Mouse (Mus musculus): ENCODE data around the gene Zfp574. TPM values are rescaled to one million over a fixed set of nuclear protein-coding genes. Genes with fewer than 3 reads are reported as not detected.

Zfp574 gene
- polyA plus RNA-seq, 1 experiment from 2014 or later = 30.0 TPM

DNA sequence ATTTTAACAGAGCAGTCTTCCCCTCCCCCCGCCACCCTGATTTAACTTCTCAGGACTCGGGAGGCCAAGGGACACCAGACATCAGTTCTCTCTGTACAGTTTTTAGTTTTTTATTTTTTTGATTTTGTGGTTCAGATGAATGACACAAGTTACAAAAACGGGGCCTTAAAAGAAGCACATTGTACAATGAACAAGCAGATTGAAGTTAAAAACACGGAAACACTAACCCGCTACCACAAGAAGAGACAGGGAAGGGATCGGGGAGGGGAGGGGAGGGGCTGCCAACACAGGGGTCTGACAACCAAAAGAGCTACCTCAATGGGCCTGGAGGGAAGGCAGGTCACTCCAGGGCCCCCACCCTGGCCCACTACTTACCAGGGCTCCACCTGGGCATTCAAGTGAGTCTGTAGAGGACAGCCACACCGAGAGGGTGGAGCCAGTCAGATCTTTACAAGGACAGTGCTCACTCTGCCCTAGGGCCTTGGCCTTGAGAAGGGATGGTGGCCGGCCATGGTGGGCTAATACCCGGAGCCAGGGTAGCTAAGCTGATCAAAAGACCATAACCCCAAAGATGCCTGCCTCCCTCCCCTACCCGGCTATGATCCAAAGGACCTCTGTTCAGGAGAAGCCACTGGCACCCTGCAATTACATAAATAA, 15.0 kb downstream of the Zfp574 start:
- TF ChIP-seq CTCF (IDR thresholded peaks at IDR 0.05) = no peak
- POLR2A ChIA-PET = no interaction called here
- no peak for DNase-seq (ENCODE audit: low read depth, low spot score)
- ATAC-seq = no peak
- in situ Hi-C loops (cut with MboI; ENCODE audit: low pct_unique_long_range_greater_than_20kb) = no loop called here
- H3K27me3 ChIP-seq = no peaks in the 10 kb centered on the region
- CTCF ChIA-PET = interaction anchor here (1.2 to 1.3 kb wide), 2 partner anchors 9 to 101 kb away, joined by 4 read pairs; no protein-coding TSS in a partner anchor

DNA sequence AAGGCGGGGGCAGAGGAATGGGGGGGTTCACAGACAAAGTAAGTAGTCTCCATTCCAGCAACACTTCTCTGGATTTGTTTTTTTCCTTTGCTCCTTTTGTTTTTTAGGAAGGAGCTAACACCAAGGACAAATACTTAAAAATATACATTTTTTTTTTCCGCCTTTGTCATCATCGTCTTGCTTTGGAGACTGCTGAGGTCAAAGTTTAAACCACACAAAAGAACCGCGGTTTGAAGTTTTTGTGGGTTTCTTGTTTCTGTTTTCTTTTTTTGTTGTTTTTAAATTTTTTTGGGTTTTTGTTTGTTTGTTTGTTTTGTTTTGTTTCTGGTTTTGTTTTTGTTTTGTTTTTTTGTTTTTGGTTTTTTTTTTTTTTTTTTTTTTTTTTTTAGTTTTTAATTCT, 15.6 kb downstream of the Zfp574 start:
- no peak for DNase-seq (ENCODE audit: low read depth, low spot score)
- in situ Hi-C loops (cut with MboI; ENCODE audit: low pct_unique_long_range_greater_than_20kb) = no loop called here
- no peaks in the 10 kb centered on the region for H3K27me3 ChIP-seq
- ChIA-PET CTCF (interaction anchor here (1.3 kb wide), 1 partner anchor 100 kb away, joined by 4 read pairs; no protein-coding TSS in a partner anchor), POLR2A (no interaction called here)
- no peak for ATAC-seq
- TF ChIP-seq CTCF (IDR thresholded peaks at IDR 0.05) = no peak

DNA sequence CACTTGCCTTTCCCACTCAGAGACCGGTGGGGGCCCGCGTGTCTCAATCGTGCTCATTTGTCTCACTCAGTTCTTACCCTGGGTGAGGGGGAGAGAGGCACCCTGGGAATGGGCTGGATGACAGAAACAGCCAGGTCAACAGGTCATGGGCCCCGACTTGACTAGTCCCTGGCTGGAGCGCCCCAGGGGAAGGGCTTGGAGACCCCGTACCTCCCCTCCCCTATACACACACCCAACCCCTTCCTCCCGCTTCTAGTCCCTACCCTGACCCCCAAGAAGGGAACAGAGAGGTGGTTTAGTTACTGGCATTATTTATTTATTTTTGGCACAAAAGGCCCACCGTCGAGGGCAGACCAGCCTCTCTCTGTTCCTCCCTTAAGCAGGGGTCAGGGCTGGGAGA, 16.2 kb downstream of the Zfp574 start:
- ATAC-seq (no peak), DNase-seq (ENCODE audit: low read depth, low spot score) (no peak)
- ChIA-PET CTCF (no interaction called here), POLR2A (no interaction called here)
- no peaks in the 10 kb centered on the region for H3K27me3 ChIP-seq
- TF ChIP-seq CTCF (IDR thresholded peaks at IDR 0.05) = no peak
- in situ Hi-C loops (cut with MboI; ENCODE audit: low pct_unique_long_range_greater_than_20kb) = no loop called here

DNA sequence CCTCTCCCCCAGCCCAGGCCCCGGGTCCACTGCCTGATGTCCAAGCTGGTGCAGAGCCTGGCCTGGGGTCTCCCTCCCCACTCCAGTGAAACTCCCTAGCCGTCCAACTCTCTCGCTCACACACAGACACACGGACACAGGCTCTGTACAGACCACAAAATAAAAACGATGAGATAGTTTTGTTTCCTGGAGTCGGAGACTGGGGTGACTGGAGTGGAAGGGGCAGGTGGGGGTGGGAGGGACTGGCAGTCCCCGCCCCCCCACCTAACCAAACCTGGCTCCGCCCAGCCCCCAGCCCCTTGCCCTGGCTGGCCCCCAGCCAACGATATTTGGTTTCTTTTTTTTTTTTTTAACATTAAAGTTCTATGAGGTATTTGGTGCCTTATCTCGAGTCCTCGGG, 16.6 kb downstream of the Zfp574 start:
- ChIA-PET POLR2A (no interaction called here), CTCF (no interaction called here)
- no peaks in the 10 kb centered on the region for H3K27me3 ChIP-seq
- DNase-seq (ENCODE audit: low read depth, low spot score) (no peak), ATAC-seq (no peak)
- TF ChIP-seq CTCF (IDR thresholded peaks at IDR 0.05) = no peak
- in situ Hi-C loops (cut with MboI; ENCODE audit: low pct_unique_long_range_greater_than_20kb) = no loop called here

DNA sequence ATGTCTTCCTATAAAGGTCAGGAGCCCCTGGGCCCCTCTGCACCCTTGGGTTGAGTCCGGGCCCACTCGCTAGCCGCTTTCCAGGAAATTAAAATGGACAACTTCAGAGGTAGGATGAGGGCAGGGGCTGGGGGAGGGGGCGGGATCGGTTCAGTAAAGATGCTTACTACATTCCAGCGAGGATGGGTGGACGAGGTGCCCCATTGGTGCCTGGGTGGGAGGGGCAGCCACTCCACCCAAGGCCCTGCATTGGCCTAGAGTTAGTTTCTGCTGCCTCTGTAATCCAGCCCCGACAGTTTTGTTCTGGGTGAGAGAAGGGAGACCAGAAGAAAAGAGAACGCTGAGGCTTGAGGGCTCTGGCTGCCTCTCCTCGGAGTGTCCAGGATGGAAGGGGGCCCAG, 17.5 kb downstream of the Zfp574 start:
- no peak for ATAC-seq

DNA sequence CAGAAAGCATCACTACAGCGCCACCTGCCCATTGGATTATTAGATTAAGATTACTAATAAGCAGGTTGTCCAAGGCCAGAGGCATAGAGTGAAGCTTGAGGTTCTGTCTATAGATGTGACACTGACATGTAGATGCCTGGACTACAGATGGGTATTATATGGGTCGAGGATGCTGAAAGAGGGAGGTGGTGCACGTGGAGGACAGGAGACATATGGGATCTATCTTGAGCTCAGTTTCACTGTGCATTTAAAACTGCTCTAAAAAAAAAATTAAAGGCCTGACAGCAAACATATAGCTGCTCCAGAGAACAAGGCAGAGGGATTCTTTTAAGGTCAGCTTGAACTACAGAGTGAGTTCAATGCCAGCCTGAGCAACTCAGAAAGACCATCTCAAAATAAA, 25.8 kb downstream of the Zfp574 start:
- no peak for DNase-seq (ENCODE audit: low read depth, low spot score)
- no peak for TF ChIP-seq CTCF (IDR thresholded peaks at IDR 0.05)
- H3K27me3 ChIP-seq = peaks cover 16% of the 10 kb centered on the region
- in situ Hi-C loops (cut with MboI; ENCODE audit: low pct_unique_long_range_greater_than_20kb) = no loop called here
- no peak for ATAC-seq
- CTCF ChIA-PET = no interaction called here
- POLR2A ChIA-PET = interaction anchor here (1.3 kb wide), 1 partner anchor 16 kb away, joined by 4 read pairs; no protein-coding TSS in a partner anchor

More for the DNA sequence above, 17.5 kb downstream of the Zfp574 start:
- no peaks in the 10 kb centered on the region for H3K27me3 ChIP-seq
- DNase-seq (ENCODE audit: low read depth, low spot score) = no peak
- TF ChIP-seq CTCF (IDR thresholded peaks at IDR 0.05) = no peak
- ChIA-PET CTCF (no interaction called here), POLR2A (no interaction called here)
- in situ Hi-C loops (cut with MboI; ENCODE audit: low pct_unique_long_range_greater_than_20kb) = no loop called here

DNA sequence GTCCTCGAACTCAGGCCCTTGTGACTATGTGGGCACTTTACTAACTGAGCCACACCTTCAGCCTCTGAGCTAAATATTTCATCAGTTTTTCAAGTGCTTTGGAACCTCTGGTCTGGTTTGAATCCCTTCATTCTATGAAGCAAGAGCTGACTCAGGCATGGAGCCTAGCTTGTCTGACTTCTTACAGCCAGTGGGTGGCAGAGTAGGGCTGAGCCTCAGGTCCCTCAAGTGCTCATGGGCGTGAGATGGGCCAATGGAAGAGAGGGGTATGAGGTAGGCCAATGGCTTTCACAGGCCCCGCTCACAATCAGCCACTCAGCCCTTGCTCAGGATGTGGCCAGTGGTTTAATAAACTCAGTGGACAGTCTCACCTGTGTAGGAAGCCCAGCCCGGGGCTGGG, 27.2 kb downstream of the Zfp574 start:
- ChIA-PET POLR2A (no interaction called here), CTCF (no interaction called here)
- in situ Hi-C loops (cut with MboI; ENCODE audit: low pct_unique_long_range_greater_than_20kb) = no loop called here
- TF ChIP-seq CTCF (IDR thresholded peaks at IDR 0.05) = no peak
- no peak for DNase-seq (ENCODE audit: low read depth, low spot score)
- ATAC-seq = no peak
- peaks cover 20% of the 10 kb centered on the region for H3K27me3 ChIP-seq

DNA sequence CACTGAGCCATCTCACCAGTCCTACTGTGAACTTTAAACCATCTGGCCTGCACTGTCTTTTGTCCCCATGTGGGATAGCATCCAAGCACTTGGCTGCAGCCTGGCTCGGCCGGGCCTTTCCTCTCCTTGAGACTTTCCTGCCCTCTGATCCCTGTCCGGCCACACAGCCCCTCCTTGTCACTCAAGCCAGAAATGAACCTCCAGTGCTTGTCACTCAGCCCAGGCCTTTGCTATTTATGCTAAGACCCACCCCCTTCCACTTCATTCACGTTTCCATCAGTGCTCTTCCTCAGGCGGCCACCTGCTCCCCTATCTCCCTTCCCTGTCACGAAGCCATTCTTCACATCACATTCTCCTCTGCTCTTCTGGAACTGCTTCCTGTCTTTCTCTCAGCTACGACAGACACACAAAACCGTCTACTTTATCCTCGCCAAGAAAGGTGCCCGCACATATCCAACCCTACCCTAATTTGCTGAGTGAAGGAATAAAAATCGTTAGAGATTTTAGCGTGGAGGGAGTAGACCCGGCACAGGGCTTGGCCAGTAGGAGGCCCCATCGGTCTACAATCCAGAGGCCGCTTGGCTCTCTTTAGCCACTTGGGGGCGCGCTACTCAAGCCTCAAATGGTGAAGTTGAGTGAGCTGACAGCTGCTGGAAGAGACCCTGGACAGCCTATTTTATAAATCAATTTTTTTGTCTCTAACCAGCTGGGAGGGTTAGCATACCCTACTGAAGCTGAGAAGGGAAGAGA, 33.2 kb downstream of the Zfp574 start:
- POLR2A ChIA-PET = no interaction called here
- in situ Hi-C loops (cut with MboI; ENCODE audit: low pct_unique_long_range_greater_than_20kb) = no loop called here
- CTCF ChIA-PET = interaction anchor here (0.7 to 2.2 kb wide), 8 partner anchors 12 to 303 kb away, joined by 3 to 11 read pairs (median 3); partner anchors contain the start of gene Pou2f2
- ATAC-seq = peak; percentile 57
- H3K27me3 ChIP-seq = peaks cover 20% of the 10 kb centered on the region
- peak; percentile 99 for TF ChIP-seq CTCF (IDR thresholded peaks at IDR 0.05)
- no peak for DNase-seq (ENCODE audit: low read depth, low spot score)

DNA sequence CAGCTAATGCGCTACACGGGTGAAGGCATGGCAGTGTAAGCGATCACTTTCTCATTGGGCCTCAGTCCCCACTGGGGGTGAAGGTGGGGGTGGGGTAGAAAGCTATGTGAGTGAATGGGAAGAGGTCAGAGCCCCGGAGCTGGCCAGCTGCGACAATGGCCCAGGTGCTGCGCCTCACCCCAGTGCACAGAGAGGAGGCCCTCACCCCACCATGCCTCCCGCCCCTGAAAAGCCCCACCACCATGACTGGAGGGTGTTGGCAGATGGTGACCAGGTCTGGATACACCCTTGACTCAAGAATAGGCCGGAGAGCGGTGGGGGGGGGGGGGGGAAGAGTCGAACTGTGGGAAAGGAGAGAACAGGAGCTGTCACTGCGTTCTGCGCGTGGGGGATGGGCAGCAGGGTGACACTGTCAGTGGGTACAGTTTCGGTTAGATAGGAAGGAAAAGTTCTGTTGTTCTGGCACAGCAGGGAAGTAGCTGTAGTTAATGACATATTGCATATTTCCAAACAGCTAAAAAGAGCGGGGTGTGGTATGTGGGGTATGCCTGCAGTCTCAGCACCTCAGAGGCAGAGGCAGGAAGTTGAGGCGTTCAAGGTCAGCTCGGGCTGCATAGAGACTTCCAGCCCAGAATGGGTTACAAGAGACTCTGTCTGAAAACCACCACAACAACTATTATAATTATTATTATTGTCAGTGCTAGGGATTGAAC, 34.6 kb downstream of the Zfp574 start:
- no peak for DNase-seq (ENCODE audit: low read depth, low spot score)
- in situ Hi-C loops (cut with MboI; ENCODE audit: low pct_unique_long_range_greater_than_20kb) = no loop called here
- ATAC-seq = no peak
- peaks cover 18% of the 10 kb centered on the region for H3K27me3 ChIP-seq
- POLR2A ChIA-PET = no interaction called here
- no peak for TF ChIP-seq CTCF (IDR thresholded peaks at IDR 0.05)
- CTCF ChIA-PET = interaction anchor here (1.2 to 2.2 kb wide), 4 partner anchors 13 to 81 kb away, joined by 3 to 11 read pairs (median 4); no protein-coding TSS in a partner anchor

DNA sequence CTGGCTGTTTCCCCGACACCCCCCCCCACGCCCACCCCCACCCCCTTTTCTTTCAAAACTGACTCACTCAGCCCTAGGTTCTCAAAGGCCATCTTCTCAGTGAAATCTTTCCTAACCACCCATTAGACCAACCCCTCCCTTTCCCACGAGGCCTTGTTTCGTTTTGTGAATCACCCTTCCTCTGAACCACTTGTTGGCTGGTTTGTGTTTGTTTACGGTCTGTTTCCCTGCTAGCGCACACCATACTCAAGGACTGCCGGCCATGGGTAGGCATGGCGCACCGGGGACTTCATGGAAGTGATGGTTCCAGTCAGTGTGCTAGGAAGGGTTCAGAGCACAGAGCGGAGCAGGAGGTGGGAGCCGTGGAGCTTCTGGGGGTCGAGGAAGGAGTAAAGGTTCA, 37.0 kb downstream of the Zfp574 start:
- ChIA-PET CTCF (no interaction called here), POLR2A (no interaction called here)
- no peak for TF ChIP-seq CTCF (IDR thresholded peaks at IDR 0.05)
- H3K27me3 ChIP-seq = peaks cover 18% of the 10 kb centered on the region
- in situ Hi-C loops (cut with MboI; ENCODE audit: low pct_unique_long_range_greater_than_20kb) = no loop called here
- DNase-seq (ENCODE audit: low read depth, low spot score) (no peak), ATAC-seq (no peak)

DNA sequence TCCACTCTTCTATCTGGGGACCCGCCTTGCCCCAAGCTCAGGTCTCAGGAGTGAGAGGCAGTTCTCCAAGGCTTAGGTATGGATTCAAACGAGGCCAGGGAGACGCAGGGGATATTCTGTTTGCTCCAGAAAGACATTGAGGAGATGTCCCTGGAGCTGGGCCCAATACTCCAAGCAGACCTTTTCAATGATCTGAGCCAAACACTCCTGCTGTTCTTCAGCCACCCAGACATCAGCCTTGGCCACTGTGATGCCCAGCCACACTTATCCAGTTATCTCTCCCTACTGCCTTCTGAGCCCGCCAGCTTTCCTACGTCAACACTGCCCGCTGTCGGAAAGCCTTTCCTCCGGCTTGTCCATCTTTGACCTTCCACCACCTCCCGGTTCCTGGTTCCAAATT, 38.0 kb downstream of the Zfp574 start:
- ChIA-PET CTCF (interaction anchor here (1.5 kb wide), 1 partner anchor 16 kb away, joined by 5 read pairs; no protein-coding TSS in a partner anchor), POLR2A (interaction anchor here (0.6 kb wide), 1 partner anchor 19 kb away, joined by 3 read pairs; no protein-coding TSS in a partner anchor)
- TF ChIP-seq CTCF (IDR thresholded peaks at IDR 0.05) = no peak
- peaks cover 26% of the 10 kb centered on the region for H3K27me3 ChIP-seq
- ATAC-seq (no peak), DNase-seq (ENCODE audit: low read depth, low spot score) (no peak)
- in situ Hi-C loops (cut with MboI; ENCODE audit: low pct_unique_long_range_greater_than_20kb) = no loop called here

Measured in Patski (cell line).